Mouse (Mus musculus): ENCODE measurements at regions not wholly inside any gene's neighbourhood (a gene's known extent, or its start where the extent isn't known, plus 50 kb on each side); places are given as distances from the start of the nearest gene placed in this dataset.

DNA sequence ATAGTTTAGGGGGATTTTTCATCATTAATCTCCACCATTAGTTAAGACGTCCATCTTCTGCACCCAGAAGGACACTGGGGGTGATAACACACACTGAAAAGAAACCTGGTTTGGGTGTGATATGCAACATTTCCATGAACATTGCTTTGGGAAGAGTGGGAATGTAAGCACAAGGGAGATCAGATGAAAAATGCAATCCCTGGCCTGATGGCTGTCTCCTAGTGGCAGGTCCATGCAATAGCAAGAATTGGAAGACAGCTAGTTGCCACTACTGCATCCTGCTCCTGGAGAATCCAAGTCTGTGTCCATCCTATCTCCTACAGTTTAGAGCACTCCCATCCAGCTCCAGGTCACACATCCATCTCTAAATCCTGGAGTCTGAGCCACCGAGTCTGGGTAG, 77.7 kb upstream of the Klhl29 start:
- TF ChIP-seq CTCF (IDR thresholded peaks at IDR 0.05): peak; percentile 34
- intact Hi-C loops (cut with DNase I): loop anchor here (5.0 kb wide), 1 partner anchor 311 kb away; no protein-coding TSS in a partner anchor
- DNase-seq (ENCODE audit: extremely low spot score in 1 of 2, low spot score in 2 of 2): no peak
- Histone ChIP-seq H3K4me3 (no peak overlapping the region), H3K27ac (no peak overlapping the region)

DNA sequence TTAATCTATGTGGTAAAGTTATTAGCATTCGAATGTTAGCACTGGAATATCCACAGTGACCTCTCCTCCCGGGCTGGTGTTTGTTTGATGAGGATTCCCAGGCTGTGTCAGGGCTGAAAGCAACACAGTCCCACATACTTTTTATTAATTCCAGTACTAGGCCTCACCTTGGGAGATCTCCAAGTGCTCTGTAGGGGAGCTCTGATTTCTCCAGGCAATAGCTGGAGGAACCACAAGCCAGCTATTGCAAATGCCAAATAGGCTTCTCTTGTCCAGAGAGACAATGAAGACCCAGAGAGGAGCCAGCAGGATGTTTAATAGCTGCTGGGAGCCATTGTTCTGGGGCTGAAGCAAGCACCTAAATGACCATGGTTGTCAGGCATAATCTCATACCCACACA, 68.2 kb upstream of the Klhl29 start:
- intact Hi-C loops (cut with DNase I): no loop called here
- no peak overlapping the region for H3K27ac ChIP-seq
- DNase-seq (ENCODE audit: extremely low spot score in 1 of 2, low spot score in 2 of 2): no peak
- TF ChIP-seq CTCF (IDR thresholded peaks at IDR 0.05): no peak
- H3K4me3 ChIP-seq: no peak overlapping the region

DNA sequence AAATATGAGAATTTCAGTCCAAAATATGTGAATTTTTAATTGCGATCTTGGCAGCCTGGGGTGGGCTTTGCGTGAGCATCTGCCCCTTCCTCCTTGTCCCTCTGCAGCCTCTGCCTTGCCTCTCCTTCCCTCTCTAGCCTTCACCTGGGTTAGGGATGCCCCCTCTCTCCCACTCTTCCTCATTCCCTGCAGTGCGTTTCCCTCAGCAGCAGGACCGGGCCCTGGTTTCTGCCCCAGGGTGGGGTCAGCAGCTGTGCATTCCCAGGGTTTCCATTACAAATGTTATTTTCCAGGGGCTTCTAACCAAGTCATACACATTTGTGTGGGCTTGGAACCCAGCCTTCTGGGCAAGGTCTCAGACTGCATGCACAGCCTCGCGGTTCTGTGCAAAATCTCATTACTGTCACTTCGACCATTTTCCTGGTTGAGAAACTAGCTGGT, 67.6 kb upstream of the Klhl29 start:
- TF ChIP-seq CTCF (IDR thresholded peaks at IDR 0.05): no peak
- H3K4me3 ChIP-seq: no peak overlapping the region
- intact Hi-C loops (cut with DNase I): no loop called here
- H3K27ac ChIP-seq: no peak overlapping the region
- no peak for DNase-seq (ENCODE audit: extremely low spot score in 1 of 2, low spot score in 2 of 2)

DNA sequence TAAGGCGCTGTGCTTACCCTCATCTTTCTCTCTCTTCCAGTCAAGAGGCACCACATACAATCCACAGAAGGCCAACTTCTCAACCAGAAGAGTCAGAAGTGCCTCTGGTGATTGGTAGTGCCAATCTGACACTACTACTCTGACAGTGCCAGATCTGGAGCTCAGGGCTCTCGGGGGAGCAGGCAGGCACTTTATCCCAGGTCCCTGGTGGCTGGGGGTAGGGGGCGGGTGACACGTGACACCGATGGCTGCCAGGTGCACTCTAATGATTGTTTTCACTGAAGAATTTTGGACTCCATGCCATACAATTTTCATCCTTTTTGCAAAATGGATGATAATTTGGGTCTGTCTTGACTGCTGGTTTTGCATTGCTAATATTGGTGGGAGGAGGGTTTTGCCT, 67.2 kb upstream of the Klhl29 start:
- Histone ChIP-seq H3K4me3 (no peak overlapping the region), H3K27ac (no peak overlapping the region)
- DNase-seq (ENCODE audit: extremely low spot score in 1 of 2, low spot score in 2 of 2): no peak
- intact Hi-C loops (cut with DNase I): no loop called here
- no peak for TF ChIP-seq CTCF (IDR thresholded peaks at IDR 0.05)

DNA sequence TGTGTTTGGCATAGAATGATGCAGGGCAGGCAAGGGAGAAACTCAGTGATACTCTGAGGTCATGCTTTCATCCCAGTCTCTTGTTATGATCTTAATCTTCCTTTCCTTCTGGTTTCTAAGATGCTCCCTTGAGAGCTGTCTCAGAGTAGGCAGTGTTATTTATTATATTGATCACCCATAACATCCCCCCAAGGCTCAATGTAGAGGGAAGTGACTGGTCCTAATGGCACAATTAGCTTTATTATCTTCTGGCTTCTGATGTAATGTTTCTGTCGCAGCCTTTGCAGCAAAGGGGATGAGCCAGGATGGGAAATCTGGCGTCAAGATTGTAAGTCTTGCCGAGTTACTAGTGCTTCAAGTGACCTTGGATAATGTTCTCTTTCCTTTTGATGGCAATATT, 65.0 kb upstream of the Klhl29 start:
- DNase-seq (ENCODE audit: extremely low spot score in 1 of 2, low spot score in 2 of 2): no peak
- TF ChIP-seq CTCF (IDR thresholded peaks at IDR 0.05): no peak
- no peak overlapping the region for H3K4me3 ChIP-seq
- intact Hi-C loops (cut with DNase I): no loop called here
- H3K27ac ChIP-seq: no peak overlapping the region

DNA sequence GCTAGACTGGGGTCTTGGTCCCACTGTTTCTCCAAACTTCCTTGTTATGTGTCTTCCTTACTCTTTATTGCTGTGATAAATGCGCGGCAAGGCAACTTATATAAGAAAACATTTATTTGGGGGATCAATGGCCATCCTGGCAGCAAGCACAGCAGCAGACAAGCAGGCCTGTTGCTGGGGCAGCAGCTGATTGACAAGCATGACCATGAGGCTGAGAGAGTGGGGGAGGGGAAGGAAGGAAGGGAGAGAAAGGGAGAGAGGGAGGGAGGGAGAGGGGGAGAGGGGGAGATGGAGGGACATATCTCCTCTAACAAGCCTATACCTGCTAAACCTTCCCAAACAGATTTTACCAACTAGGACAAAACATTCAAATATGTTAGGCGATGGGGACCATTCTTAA, 60.4 kb upstream of the Klhl29 start:
- intact Hi-C loops (cut with DNase I): no loop called here
- no peak for TF ChIP-seq CTCF (IDR thresholded peaks at IDR 0.05)
- Histone ChIP-seq H3K27ac (no peak overlapping the region), H3K4me3 (no peak overlapping the region)
- no peak for DNase-seq (ENCODE audit: extremely low spot score in 1 of 2, low spot score in 2 of 2)

DNA sequence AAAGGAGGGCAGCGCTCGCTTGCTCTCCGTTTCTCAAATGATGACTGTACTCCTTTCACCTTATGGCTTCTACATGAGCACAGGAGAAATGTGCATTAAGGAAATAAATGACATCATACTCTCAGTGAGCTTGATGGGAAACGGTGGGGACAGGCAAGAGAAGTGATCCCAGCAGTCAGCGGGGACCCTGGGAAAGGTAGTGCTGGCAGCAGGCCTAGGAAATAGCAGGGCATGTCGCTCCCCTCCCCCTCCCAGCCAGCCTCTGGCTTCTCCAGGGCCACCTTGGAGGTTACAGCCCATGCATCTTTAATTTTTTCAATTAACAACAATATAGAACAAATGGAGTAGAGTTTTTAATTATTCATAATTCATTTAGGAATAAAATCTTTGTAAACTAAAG, 58.6 kb upstream of the Klhl29 start:
- no peak for TF ChIP-seq CTCF (IDR thresholded peaks at IDR 0.05)

DNA sequence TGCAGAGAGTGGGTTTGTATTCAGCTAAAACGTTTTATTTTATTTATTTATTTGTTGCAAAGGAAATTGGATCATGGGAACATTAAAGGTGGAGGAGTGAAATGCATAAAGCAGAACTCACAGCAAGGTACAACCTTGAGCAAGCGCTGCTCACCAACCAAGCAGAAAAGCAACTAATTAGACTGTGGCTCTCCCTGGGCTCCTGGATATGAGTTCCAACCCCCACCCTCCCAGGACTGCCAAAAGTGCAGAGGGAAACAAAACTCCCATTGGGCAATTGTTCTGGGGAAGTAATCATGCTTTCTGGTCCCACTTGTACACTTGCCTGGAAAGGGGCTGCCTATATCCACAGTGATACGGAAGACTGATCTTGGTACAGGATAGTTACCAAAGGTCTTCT, 57.2 kb upstream of the Klhl29 start:
- Histone ChIP-seq H3K27ac (no peak overlapping the region), H3K4me3 (no peak overlapping the region)
- DNase-seq (ENCODE audit: extremely low spot score in 1 of 2, low spot score in 2 of 2): no peak
- intact Hi-C loops (cut with DNase I): no loop called here
- no peak for TF ChIP-seq CTCF (IDR thresholded peaks at IDR 0.05)

More for the DNA sequence above, 58.6 kb upstream of the Klhl29 start:
- Histone ChIP-seq H3K4me3 (no peak overlapping the region), H3K27ac (no peak overlapping the region)
- intact Hi-C loops (cut with DNase I): no loop called here
- DNase-seq (ENCODE audit: extremely low spot score in 1 of 2, low spot score in 2 of 2): no peak

DNA sequence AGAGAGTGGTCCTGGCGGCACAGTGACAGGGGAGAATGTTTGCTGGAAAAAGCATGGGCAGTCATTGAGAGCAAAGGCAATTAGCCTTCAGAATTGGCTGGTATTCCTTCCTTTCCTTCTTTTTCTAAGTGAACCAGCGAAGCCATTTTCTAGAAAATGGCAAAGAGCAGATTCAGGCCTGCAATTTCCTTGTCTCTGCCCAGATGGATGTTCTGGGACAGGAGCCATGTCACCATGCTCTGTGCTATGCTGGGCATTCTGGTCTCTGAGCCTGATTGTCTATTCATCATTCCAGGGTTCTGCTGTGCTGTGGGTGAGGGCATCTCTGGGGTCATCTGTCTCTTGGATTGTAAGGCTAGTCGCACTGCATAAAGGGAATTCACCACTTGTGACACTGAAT, 53.3 kb upstream of the Klhl29 start:
- no peak for DNase-seq (ENCODE audit: extremely low spot score in 1 of 2, low spot score in 2 of 2)
- intact Hi-C loops (cut with DNase I): no loop called here
- no peak for TF ChIP-seq CTCF (IDR thresholded peaks at IDR 0.05)
- no peak overlapping the region for H3K27ac ChIP-seq
- no peak overlapping the region for H3K4me3 ChIP-seq
